Mouse (Mus musculus) T-helper 1 cell (primary cell): Measurements from ENCODE around the gene Asphd1.

Source experiments
- in situ Hi-C: fragments of 300-600 bp; cut with MboI, MseI; formaldehyde crosslinking; loops from one replicate; pipeline ENCODE4 v1.15.1; 2025; ENCODE audit warnings: high pct_unique_total_duplicates

Gene Asphd1

GRCm38 (mm10) chr7:126897390-126898101 is 51.8 kb downstream of the Asphd1 start:
- in situ Hi-C loops = no loop called here

- in situ Hi-C loops = no loop called here
Measured at GRCm38 (mm10) chr7:126896912-126897311, 52.5 kb downstream of the Asphd1 start.
